Mouse (Mus musculus) bone marrow macrophage, adult 2 months (primary cell): ENCODE measurements around the gene Tada2a. TPM values are rescaled to one million over a fixed set of nuclear protein-coding genes. Genes with fewer than 3 reads are reported as not detected.

ENCODE experiments used
- H3K27ac ChIP-seq: 2 replicates; pipeline ENCODE4 v1.5.1; 2012; ENCODE audit warnings: low read depth, low read length; ENCODE audit not compliant: insufficient read depth
- H3K4me1 ChIP-seq: 2 replicates; pipeline ENCODE4 v1.6.1; 2012; ENCODE audit warnings: low read length; ENCODE audit not compliant: control insufficient read depth, insufficient read depth
- H3K4me3 ChIP-seq: 2 replicates; pipeline ENCODE4 v1.5.1; 2012; ENCODE audit warnings: mild to moderate bottlenecking, low read length, moderate library complexity; ENCODE audit not compliant: insufficient read depth
- CTCF ChIP-seq: IDR thresholded peaks from 2 replicates; pipeline ENCODE4 v1.5.1; 2012; ENCODE audit warnings: low read depth, mild to moderate bottlenecking, low read length, moderate library complexity
- POLR2A ChIP-seq: IDR thresholded peaks from 2 replicates; pipeline ENCODE4 v1.6.1; 2012; ENCODE audit warnings: mild to moderate bottlenecking, low read depth, low read length, borderline replicate concordance
- polyA plus RNA-seq: library from polyadenylated mRNA; stranded (reverse); fragments of >200 nt; gene quantifications from 2 replicates; pipeline ENCODE4 v1.2.4, GENCODE M21; 2012; ENCODE audit not compliant: missing spikeins, insufficient read depth, insufficient read length

Tada2a gene
- polyA plus RNA-seq, 1 experiment: 9.6 TPM

DNA sequence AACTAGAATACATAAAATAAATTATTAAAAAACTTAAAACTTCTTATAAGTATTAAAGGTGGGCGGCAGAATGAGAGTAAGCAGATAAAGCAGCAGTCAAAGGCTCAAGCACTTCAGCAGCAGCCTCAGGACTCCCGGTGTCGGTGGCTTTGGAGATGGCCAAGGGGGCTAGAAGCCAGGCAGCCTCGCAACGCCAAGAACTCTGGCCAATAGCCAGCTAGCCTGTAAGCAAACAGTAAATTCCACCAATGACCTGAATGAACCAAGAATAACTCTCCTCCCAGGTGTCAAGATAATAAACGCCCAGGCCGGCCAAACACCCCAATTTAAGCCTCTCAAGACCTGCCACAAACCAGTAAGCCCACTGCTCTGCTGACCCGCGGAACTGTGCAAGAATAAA lies 13.8 kb downstream of the Tada2a start:
- TF ChIP-seq CTCF (no peak), POLR2A (no peak)
- peaks cover 9% of the 10 kb centered on the region for H3K4me1 ChIP-seq

GRCm38 (mm10) chr11:84113623-84114022 lies 15.8 kb downstream of the Tada2a start:
- Histone ChIP-seq H3K4me3 (no peak overlapping the region), H3K27ac (no peak overlapping the region), H3K4me1 (peaks cover 9% of the 10 kb centered on the region)
- TF ChIP-seq POLR2A (no peak), CTCF (no peak)

More for the DNA sequence above, 13.8 kb downstream of the Tada2a start:
- Histone ChIP-seq H3K4me3 (no peak overlapping the region), H3K27ac (no peak overlapping the region)

GRCm38 (mm10) chr11:84107137-84107536 lies 22.3 kb downstream of the Tada2a start:
- TF ChIP-seq POLR2A: no peak
- TF ChIP-seq CTCF: no peak
- Histone ChIP-seq H3K4me3 (no peak overlapping the region), H3K27ac (no peak overlapping the region), H3K4me1 (peaks cover 4% of the 10 kb centered on the region)

- Histone ChIP-seq H3K27ac (no peak overlapping the region), H3K4me3 (no peak overlapping the region), H3K4me1 (peaks cover 13% of the 10 kb centered on the region)
- no peak for TF ChIP-seq POLR2A
- no peak for TF ChIP-seq CTCF
Measured at GRCm38 (mm10) chr11:84104036-84104435, 25.4 kb downstream of the Tada2a start.

GRCm38 (mm10) chr11:84101182-84101581 lies 28.2 kb downstream of the Tada2a start:
- peaks cover 11% of the 10 kb centered on the region for H3K4me1 ChIP-seq
- H3K4me3 ChIP-seq: no peak overlapping the region
- no peak for TF ChIP-seq CTCF
- H3K27ac ChIP-seq: no peak overlapping the region

- H3K4me1 ChIP-seq: peaks cover 11% of the 10 kb centered on the region
- H3K4me3 ChIP-seq: no peak overlapping the region
- no peak overlapping the region for H3K27ac ChIP-seq
- TF ChIP-seq CTCF (no peak), POLR2A (no peak)
Measured at GRCm38 (mm10) chr11:84097251-84097998, 32.0 kb downstream of the Tada2a start.

GRCm38 (mm10) chr11:84095084-84095483 lies 34.3 kb downstream of the Tada2a start:
- H3K4me3 ChIP-seq: no peak overlapping the region
- peaks cover 9% of the 10 kb centered on the region for H3K4me1 ChIP-seq
- no peak overlapping the region for H3K27ac ChIP-seq
- no peak for TF ChIP-seq POLR2A
- TF ChIP-seq CTCF: no peak

DNA sequence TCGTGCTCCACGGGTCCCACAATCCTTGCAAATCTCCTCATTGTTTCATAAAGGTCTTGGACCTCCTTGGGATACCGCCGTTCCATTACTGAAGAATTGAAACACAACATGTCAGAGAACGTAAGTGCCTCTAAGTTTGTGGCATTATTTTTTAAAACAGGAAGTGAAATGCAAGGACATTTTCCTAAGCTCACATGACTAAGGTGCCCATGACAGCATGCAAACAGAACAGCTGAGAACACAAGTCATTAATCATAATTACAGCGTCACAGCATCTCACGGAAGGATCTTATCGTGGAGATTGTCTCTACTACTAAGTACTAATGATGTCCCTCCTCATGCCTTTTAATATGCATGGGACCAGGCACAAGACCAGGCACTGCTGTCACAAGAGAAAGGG lies 38.8 kb downstream of the Tada2a start:
- no peak for TF ChIP-seq POLR2A
- Histone ChIP-seq H3K4me3 (no peak overlapping the region), H3K27ac (no peak overlapping the region), H3K4me1 (peaks cover 7% of the 10 kb centered on the region)

DNA sequence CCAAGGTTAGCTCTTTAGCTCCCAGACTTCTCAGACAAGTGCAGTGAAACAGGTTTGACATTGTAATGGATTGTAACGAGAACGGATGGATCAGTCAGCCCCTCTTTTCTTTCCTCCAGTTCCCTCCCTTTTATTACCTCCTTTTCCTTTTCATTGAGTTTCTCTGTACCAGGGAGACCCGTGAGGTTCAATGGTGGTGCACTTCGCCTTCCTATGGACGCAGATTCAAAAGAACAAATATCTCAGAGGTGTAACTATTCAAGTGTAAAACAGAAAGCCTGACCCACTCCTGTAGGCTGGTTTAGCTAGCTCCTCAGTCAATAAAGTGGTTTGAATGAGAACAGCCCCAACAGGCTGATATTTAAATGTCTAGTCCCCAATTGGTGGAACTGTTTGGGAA lies 47.5 kb downstream of the Tada2a start:
- Histone ChIP-seq H3K4me3 (no peak overlapping the region), H3K4me1 (peaks cover 9% of the 10 kb centered on the region), H3K27ac (no peak overlapping the region)
- TF ChIP-seq CTCF: no peak
- no peak for TF ChIP-seq POLR2A

- Histone ChIP-seq H3K4me1 (peaks cover 9% of the 10 kb centered on the region), H3K4me3 (no peak overlapping the region), H3K27ac (no peak overlapping the region)
- TF ChIP-seq POLR2A (no peak), CTCF (no peak)
Measured at GRCm38 (mm10) chr11:84080327-84080726, 49.1 kb downstream of the Tada2a start.
